Mouse (Mus musculus) frontal cortex, postnatal 36 days (tissue): ENCODE data around the gene A3galt2.
A peak's percentile ranks its signal among the peaks of the same experiment; 100 is the strongest.

ENCODE experiments used
- DNase-seq, 2 experiments: peaks; one replicate each; pipeline ENCODE4 v3.0.0; 2022; ENCODE audit warnings: low spot score in 2 of 2

The A3galt2 gene

DNA sequence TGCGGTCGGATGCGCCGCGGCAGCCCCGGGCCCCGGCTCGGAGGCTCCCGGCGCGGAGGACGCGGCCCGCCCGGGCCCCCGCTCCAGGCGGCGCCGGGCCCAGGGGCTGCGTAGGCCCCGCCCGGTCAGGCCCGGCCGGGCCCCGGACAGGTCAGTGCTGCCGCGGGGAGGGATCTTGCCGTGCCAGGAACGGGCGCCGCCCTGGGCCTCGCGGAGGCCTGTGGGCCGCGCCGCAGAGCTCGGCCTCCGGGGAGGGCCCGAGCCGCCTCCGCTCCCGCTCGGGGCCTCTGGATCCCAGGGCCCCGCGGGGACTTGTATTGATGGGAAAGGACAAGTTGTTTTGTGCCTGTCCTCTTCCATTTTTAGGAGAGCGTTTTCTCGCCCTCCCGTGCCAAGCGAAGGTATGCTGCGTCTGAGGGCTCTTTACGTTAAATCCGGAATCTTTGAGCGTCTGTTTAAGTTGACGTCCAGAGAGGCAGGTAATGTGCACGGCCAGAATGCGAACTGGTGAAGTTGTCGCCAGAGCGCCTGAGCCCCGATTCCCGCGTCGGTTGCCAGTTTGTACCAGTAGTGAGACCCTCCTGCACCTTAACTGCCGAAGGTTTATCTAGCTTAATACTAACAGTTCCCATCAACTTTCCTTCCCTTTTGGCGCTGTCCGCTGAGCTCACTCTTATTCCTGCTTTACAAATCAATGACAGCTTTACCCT, 27.3 kb upstream of the A3galt2 start:
- DNase-seq = no peak

DNA sequence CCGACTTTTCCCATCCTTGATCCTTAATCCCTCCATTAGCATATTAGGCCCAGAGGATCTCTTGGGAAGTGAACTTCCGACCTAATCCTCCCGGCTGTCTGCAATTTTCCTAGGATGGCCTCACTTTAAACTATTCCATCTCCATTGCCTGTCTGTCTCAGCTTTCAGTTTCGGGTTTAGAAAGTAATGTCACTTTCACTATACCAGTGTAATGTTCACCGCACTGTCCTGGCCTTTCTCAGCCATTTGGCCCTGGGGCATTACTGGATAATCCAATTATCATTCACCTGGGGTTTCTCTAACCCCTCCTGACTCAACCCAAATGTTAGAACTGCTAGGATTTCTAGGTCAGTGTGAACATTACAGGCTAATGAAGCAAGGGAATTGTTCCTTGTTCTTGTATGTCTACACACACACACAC, 26.7 kb upstream of the A3galt2 start:
- DNase-seq = no peak

DNA sequence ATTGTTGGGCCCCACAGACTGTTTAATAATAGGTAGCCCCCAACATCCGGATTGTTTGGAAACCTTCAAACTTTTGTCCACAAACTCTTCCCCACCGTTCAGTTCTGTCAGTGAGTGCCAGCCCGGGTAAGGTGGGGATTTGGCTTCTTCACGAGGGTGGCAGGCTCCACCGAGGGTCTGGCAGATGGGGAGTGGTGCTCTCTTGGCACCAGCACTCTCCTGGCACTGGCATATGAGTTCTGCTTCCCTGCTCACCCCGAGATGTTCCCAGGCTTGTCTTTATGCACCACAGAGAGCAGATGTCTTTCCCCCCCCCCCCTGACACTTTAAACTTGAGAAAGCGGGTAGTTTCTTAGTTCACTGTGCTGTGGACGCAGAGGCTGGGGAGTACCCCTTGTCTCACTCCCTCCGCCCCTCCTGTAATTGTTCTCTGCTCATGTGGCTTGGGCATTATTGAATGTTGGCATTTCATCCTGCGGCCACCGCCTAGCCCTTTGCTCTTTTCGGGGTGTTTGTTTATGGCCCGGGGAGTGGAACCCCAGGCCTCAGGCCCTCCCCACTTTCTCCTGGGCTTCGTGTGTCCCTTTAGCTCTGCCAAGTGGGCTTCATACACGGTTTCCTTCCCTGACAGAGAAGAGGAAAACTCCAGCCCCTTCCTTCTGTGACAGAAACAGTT, 26.0 kb upstream of the A3galt2 start:
- no peak for DNase-seq

- DNase-seq = no peak
These were observed 25.5 kb upstream of the A3galt2 start for GRCm38 (mm10) chr4:128729709-128730037.

DNA sequence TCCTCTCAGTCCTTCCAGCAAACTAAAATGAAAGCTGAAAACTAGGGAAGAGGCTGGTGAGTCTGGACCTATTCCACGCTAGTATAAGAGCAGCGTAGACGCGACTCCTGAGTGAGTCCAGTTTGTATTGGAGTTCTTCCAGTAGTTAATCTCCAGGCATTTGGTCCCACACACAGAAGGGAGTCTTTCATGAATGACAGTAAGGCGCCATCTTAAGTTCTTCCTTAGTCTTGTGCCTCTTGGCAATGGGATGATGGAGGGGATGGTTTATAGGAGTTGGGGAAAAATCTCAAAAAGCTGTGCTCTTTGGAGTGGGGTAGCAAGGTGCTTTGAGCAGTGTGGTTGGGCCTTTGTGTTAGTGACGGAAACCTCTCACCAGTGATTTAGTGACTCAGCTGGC, 24.9 kb upstream of the A3galt2 start:
- DNase-seq = no peak

DNA sequence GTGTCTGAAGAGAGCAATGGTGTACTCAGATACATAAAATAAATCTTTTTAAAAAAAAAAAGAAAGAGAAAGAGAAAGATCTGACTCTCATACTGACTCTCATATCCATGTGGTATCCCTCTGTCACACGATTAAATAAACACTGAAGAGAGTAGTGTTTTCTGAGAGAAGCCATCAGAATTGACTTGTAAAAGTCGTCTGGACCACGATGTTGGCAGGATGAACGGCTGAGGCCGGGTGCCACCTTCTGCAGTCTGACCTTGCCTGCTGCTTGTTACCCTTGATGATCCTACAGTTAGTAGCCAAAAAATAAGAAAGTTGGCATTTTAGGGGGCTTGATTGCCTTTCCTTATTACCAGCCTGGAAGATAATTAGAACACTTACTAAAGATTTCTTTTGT, 22.4 kb upstream of the A3galt2 start:
- DNase-seq = no peak

- DNase-seq = no peak
These were observed 21.7 kb upstream of the A3galt2 start for GRCm38 (mm10) chr4:128733496-128733895.

DNA sequence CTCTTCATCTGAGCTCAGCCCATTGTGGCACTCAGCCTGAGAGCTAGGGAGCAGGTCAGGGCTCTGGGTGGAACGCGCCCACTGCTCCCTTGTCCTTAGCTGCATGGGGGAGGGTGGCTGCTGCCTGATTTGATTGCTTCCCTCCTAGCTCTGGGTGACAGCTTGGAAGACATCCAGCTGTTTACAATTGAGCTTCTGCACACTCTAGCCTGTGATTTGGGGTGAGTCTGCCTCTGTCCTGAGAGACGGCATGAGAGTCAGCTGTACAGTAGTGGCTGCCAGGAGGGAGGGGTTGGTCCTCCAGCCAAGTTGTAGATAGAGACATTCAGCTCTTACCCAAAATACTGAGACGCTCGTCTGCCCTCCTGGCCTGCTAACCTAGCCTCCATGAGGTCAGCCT, 20.9 kb upstream of the A3galt2 start:
- DNase-seq = peak in 1 of 2 experiments; percentile 53

DNA sequence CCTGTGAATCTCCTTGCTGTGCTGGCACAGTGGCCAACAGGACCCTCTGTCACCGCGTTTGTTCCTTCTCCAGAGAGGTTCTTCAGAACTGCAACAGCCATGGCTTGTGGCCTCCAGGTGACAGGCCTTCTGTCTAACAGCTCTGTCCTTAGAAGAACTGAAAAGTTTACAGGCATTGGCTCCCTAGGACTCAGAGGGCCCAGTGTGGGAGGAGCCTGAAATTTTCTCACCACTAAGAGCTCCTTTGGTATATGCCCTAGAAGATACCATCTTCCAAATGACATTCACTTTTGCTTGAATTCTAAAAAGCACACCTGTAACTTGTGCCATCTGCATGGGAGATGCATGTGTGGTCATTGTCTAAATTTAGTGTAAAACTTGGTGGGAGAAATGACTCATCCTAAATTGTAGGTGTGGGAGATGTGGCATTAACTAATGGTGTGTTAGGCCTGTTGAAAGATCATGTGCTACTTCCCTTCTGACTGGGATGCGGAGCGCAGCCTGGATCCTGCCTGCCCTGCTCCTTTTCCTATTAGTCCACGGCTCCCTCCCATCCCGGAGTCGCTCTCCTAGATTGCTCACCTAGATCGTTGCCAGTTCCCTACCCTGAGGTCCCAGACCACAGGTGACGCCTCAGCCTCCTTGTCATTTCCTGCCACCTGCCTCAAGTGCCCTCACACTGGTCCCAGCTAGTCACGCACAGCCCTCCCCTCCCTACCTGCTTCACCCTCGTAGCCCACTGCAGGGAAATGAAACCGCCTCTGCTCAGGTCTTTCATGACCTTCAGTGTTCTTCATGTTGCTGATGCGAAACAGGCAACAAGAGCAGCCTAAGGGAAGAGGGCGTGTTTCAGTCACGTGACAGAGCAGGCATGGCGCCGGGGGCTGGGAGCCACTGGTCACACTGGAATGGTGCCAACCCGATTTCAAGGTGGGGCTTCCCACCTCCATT, 20.2 kb upstream of the A3galt2 start:
- DNase-seq = no peak

- no peak for DNase-seq
These were observed 18.0 kb upstream of the A3galt2 start for GRCm38 (mm10) chr4:128737137-128737589.

DNA sequence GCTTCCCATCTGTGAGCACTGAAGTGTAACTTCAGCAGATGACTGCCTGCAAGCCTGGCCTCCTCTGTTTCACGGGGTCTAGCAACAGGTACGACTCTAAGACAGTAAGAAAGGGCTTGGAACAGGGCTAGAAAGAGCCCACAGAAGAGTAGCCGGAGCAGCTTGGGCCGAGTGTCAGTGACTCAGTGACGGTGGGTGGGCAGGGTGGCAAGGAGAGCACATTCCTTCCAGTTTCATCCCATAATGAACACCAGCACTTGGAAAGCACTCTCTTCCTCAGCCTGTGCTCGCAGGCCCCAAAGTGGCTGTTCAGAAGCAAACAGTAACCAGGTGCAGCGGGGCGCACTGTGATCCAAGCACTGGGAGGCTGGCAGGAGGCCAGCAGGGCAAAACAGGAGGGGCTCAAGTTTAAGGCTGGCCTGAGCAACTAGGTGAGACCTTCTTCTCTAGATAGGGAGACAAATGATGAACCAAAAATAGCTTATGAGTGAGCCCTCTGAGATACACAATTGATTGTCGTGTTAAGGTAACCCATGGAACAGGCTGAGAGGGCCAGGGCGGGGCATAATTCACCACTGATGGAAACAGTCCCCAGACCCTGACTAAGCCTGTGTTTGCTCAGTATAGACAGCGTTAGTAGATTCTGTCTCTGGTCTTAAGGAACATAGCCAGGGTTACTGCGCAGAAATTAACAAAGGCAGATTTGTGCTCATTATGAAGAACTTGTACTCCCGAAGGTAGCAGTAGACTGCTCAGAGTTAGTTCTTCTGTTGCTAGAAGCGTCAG, 17.1 kb upstream of the A3galt2 start:
- DNase-seq = no peak

DNA sequence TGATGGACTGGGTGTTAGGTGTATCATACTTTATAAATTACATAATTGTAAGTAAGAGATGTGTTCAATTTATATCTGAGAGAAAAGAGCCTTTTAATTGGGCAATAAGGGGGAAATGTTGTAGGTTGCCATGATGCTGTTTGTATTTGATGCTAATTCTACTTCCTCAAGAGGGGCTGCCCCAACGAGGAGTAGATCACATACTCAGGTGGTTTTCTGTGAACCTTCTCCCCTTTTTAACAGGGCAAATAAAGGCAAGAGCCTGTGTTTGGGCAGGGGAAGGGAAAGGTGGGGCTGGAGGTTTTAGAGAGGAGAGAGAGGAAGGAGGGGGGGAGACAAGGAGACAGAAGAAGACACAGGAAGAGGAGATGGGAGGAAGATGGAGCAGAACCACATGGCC, 14.3 kb upstream of the A3galt2 start:
- DNase-seq = no peak

GRCm38 (mm10) chr4:128741906-128742305, 13.3 kb upstream of the A3galt2 start:
- no peak for DNase-seq

- DNase-seq = no peak
These were observed 12.7 kb upstream of the A3galt2 start for GRCm38 (mm10) chr4:128742379-128742970.

- DNase-seq = no peak
These were observed 12.0 kb upstream of the A3galt2 start for GRCm38 (mm10) chr4:128743031-128743626.

- no peak for DNase-seq
These were observed 10.0 kb upstream of the A3galt2 start for GRCm38 (mm10) chr4:128745160-128745559.

GRCm38 (mm10) chr4:128747614-128748270, 7.4 kb upstream of the A3galt2 start:
- no peak for DNase-seq

GRCm38 (mm10) chr4:128748309-128748708, 6.9 kb upstream of the A3galt2 start:
- DNase-seq = no peak

DNA sequence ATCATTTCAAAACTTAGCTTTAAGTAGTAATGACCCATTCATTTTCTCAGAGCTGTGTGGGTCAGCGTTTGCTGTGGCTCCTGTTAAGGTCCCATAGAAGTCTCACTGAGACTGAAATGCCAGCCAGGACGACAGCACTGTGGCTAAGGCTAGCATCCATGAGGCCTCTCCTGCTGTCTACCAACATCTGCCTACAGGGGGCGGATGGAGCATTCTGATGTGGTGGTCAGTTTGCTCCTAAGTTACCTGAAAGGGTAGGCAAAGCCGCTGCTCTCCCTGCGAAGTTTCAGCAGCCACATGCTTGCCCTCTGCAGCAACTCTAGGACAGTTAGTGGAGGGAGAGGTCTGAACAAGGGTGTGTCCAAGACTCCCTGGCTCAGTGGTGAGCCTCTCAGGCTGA, 4.2 kb upstream of the A3galt2 start:
- DNase-seq = no peak

DNA sequence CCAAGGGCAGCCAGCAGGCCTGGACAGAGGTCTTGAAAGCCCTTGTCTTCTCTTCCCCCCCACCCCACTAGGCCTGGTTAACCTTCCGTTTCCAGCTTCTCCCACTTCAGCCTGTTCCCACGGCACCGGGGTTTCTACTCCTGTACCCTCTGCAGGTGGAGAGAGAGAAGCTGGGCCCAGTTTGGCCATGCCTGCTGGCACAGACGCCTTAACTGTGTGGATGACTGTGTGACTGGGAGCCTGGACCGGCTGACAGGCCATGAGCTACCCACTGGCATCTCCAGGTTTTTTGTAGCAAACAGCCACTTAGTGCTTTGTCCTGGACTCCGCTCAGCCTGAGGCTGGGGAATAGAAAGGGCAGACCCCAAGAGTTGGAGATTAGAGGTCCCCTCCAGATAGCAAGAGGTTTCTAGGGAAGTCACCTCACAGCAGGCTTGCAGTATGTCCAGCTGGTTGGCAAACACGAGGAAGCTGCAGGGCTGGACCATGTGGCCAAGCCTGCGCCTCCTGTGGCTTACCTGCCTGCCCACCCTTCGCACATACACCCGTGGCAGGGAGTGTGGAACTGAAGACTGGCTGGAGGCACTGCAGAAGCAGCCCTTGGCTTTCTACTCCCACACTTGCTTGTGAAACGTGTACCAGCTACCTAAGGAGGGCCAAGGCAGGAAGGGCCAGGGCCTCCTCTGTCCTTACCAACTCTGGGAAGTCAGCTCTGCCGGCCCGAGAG, 3.0 kb upstream of the A3galt2 start:
- DNase-seq = no peak
